In genomic region chr15:43399821-43400220, GRCm38 (mm10) we compare ENCODE assay signal across 20 mouse cellular contexts.
"Had no signal": no experiment of that assay in that cellular context is flagged by ENCODE, and none has a peak within 500 bp of the region (broad histone marks: within the 10 kb centered on the region; RNA-seq: fewer than 3 reads in every experiment).

No protein-coding gene starts in this region.

- H3K9ac ChIP-seq: intestine, embryonic 15.5 days; liver, embryonic 13.5 days; midbrain, embryonic 13.5 days; neural tube, embryonic 12.5 days; stomach, embryonic 15.5 days had no signal

- H3K4me2 ChIP-seq: intestine, embryonic 15.5 days; liver, embryonic 13.5 days; midbrain, embryonic 13.5 days; neural tube, embryonic 12.5 days; stomach, embryonic 15.5 days had no signal

- H3K9me3 ChIP-seq: intestine, embryonic 15.5 days; liver, embryonic 13.5 days; midbrain, embryonic 10.5 days; midbrain, embryonic 13.5 days; neural tube, embryonic 12.5 days; stomach, embryonic 15.5 days had no signal

- ATAC-seq: intestine, embryonic 15.5 days; midbrain, embryonic 13.5 days; midbrain, embryonic 16.5 days had no signal

- H3K27ac ChIP-seq: intestine, embryonic 15.5 days; layer of hippocampus, adult 2 months; liver, embryonic 13.5 days; midbrain, embryonic 10.5 days; midbrain, embryonic 13.5 days; neural tube, embryonic 12.5 days; stomach, embryonic 15.5 days had no signal

- H3K4me1 ChIP-seq: intestine, embryonic 15.5 days; liver, embryonic 13.5 days; midbrain, embryonic 10.5 days; midbrain, embryonic 13.5 days; neural tube, embryonic 12.5 days; stomach, embryonic 15.5 days had no signal

- H3K4me3 ChIP-seq: intestine, embryonic 15.5 days; layer of hippocampus, adult 2 months; liver, embryonic 13.5 days; midbrain, embryonic 10.5 days; midbrain, embryonic 13.5 days; myocyte; neural tube, embryonic 12.5 days; stomach, embryonic 15.5 days had no signal

- H3K27me3 ChIP-seq: intestine, embryonic 15.5 days; liver, embryonic 13.5 days; midbrain, embryonic 13.5 days; neural tube, embryonic 12.5 days; stomach, embryonic 15.5 days had no signal

- DNase-seq: kidney, adult 18-20 months; kidney, adult 9 months; kidney, postnatal 25 days; layer of hippocampus, adult 9-11 months; liver, embryonic 13.5 days; lung, adult 2 months; lung, postnatal 14 days; lung, postnatal 4 days; retina, postnatal 1 day; right cerebral cortex, postnatal 25 days; spleen, adult 18-20 months; thymus, postnatal 25 days had no signal

- H3K36me3 ChIP-seq: intestine, embryonic 15.5 days; liver, embryonic 13.5 days; midbrain, embryonic 10.5 days; midbrain, embryonic 13.5 days; neural tube, embryonic 12.5 days; stomach, embryonic 15.5 days had no signal
